Mouse (Mus musculus) heart, embryonic 16.5 days (tissue): Measurements from ENCODE around the gene Efr3b. TPM values are rescaled to one million over a fixed set of nuclear protein-coding genes. Genes with fewer than 3 reads are reported as not detected.
A peak's percentile ranks its signal among the peaks of the same experiment; 100 is the strongest.

Experiments used
- ATAC-seq: fragments of 200-750 bp; cut with Nextera tagmentation; replicated peaks from 2 replicates; pipeline ENCODE4 v1.8.0; 2017; ENCODE audit warnings: moderate number of reproducible peaks; ENCODE audit not compliant: insufficient read depth, low FRiP score; ENCODE audit errors: extremely low read depth
- H3K27ac ChIP-seq: fragments of 300-500 bp; sonication (generic); 2 replicates; pipeline ENCODE4 v1.5.1; 2014; ENCODE audit warnings: mild to moderate bottlenecking, low read length, control low read depth, moderate library complexity
- H3K27me3 ChIP-seq: fragments of 300-500 bp; sonication (generic); 2 replicates; pipeline ENCODE4 v1.6.1; 2014; ENCODE audit warnings: low read length, mixed read lengths; ENCODE audit not compliant: control insufficient read depth, insufficient read depth
- H3K36me3 ChIP-seq: fragments of 300-500 bp; sonication (generic); 2 replicates; pipeline ENCODE4 v1.6.1; 2014; ENCODE audit not compliant: control insufficient read depth, insufficient read depth
- H3K4me1 ChIP-seq: fragments of 300-500 bp; sonication (generic); 2 replicates; pipeline ENCODE4 v1.6.1; 2014; ENCODE audit warnings: low read length, mixed read lengths; ENCODE audit not compliant: control insufficient read depth, insufficient read depth
- H3K4me2 ChIP-seq: fragments of 300-500 bp; sonication (generic); 2 replicates; pipeline ENCODE4 v1.6.1; 2014; ENCODE audit warnings: low read depth, mild to moderate bottlenecking, control low read depth, low read length
- H3K4me3 ChIP-seq: fragments of 300-500 bp; sonication (generic); 2 replicates; pipeline ENCODE4 v1.5.1; 2014; ENCODE audit warnings: mild to moderate bottlenecking, control low read depth, low read length
- H3K9ac ChIP-seq: fragments of 300-500 bp; sonication (generic); 2 replicates; pipeline ENCODE4 v1.6.1; 2014; ENCODE audit warnings: low read length, control low read depth
- H3K9me3 ChIP-seq: fragments of 300-500 bp; sonication (generic); replicated peaks from 2 replicates; pipeline ENCODE4 v1.6.1; 2016; ENCODE audit warnings: low read length; ENCODE audit not compliant: control insufficient read depth
- WGBS: fragments of 180-500 bp; shearing (Covaris S2); extraction: QIAGEN DNeasy Blood & Tissue Kit; methylation state at CpG from one replicate; pipeline ENCODE4 v1.1.7; 2014; 5-methylcytosine and 5-hydroxymethylcytosine counted together
- polyA plus RNA-seq: library from polyadenylated mRNA; unstranded; fragments of >200 nt; fragmentation: Nextera tagmentation; extraction: Ambion mirVana; gene quantifications from 2 replicates; pipeline ENCODE4 v1.2.1, GENCODE M21; 2015

Efr3b gene
- polyA plus RNA-seq, 1 experiment from 2014 or later, result 4.6 TPM

DNA sequence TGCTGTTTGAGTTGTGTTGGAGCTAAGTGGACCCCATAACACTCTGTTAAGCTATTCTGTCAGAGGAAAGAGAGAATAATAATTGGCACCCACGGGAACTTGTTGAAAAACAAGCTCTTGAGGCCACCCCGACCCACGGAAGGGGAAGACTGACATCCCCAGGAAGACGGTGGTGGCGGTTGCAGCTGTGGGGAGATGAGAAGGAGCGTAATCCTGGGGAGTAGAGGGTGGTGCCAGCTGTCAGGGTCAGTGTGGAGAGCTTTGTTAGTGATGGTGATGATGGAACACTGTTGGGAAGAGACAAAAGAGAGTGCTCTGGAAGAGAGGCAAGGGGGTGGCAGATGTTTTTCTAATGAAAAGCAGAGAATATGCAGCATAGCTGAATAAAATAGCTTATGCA lies 9.3 kb upstream of the Efr3b start:
- 55% methylated on average over 6 of the region's 6 CpGs for WGBS
- Histone ChIP-seq H3K4me3 (no peak overlapping the region), H3K4me2 (no peak overlapping the region), H3K9ac (no peak overlapping the region), H3K27ac (no peak overlapping the region), H3K27me3 (no peaks in the 10 kb centered on the region), H3K4me1 (peaks cover 21% of the 10 kb centered on the region), H3K9me3 (no peaks in the 10 kb centered on the region), H3K36me3 (no peaks in the 10 kb centered on the region)
- ATAC-seq, result no peak

DNA sequence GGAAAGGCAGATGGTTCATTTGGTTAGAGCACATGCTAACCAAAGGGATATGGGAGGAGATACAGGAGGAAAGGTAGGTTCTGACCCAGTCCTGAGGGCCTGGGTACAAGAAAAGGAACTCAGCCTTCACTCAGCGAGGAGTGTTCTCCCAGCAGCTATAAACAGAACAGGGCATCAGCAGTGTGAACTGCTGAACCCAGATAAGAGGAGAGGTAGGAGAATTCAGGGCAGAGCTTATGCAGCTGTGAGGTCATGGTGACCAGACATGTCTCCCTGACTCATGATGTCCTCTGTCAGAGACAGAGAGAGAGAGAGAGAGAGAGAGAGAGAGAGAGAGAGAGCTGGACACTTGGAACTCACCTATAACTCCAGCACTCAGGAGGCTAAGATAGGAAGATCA lies 7.3 kb upstream of the Efr3b start:
- Histone ChIP-seq H3K4me2 (peak overlapping the region; percentile 18; the same call in 1 of the 2 replicates), H3K4me1 (peaks cover 32% of the 10 kb centered on the region), H3K27ac (no peak overlapping the region), H3K4me3 (no peak overlapping the region), H3K36me3 (no peaks in the 10 kb centered on the region), H3K9me3 (no peaks in the 10 kb centered on the region), H3K9ac (no peak overlapping the region), H3K27me3 (no peaks in the 10 kb centered on the region)
- 13% methylated on average over 1 of the region's 1 CpGs for WGBS
- peak; percentile 88 for ATAC-seq

DNA sequence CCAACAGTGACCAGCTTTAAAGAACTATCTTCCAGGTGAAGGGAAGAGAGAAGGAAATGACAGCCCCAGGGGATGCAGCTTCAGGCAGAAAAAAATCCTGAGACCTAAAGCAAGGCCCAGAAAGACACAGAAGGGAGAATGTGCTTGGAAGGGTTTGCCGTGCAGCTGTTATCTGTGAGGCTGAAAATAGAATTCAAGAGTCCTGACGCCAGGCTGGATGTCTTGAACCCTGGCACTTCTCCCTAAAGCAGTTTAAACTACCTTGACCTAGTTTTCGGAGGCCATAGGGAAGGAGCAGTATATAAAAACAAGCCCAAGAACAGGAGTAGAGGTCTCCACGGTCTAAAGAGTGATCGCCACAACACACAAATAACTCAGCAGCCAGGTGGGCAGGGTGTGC lies 3.7 kb upstream of the Efr3b start:
- H3K27me3 ChIP-seq, result 0 out of 2 replicates have a peak, but pooled peaks cover 3% of the 10 kb centered on the region
- H3K4me2 ChIP-seq, result peak overlapping the region; percentile 36; the same call in 1 of the 2 replicates
- H3K9me3 ChIP-seq, result no peaks in the 10 kb centered on the region
- ATAC-seq, result no peak
- peak overlapping the region; percentile 69 for H3K27ac ChIP-seq
- no peak overlapping the region for H3K4me3 ChIP-seq
- H3K9ac ChIP-seq, result peak overlapping the region; percentile 51; the same call in 1 of the 2 replicates
- H3K4me1 ChIP-seq, result peaks cover 36% of the 10 kb centered on the region
- 37% methylated on average over 5 of the region's 5 CpGs for WGBS
- no peaks in the 10 kb centered on the region for H3K36me3 ChIP-seq

DNA sequence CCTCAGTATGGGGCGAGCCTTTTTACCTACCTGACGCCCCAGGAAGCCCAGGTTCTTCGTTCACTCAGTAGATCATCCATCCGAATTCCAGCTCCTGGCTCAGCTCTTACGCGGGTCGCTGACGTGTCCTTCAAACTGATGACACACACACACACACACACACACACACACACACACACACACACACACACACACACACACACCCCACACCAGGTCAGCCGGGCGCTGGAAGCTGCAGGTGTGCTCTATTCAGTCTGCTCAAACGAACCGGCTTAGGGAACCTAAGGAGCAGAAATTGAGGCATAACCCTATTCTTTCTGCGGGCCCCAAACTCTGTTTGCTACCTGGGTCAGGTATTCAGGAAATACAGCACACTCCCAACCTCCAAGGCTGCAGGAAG lies 331 bp upstream of the Efr3b start:
- Histone ChIP-seq H3K4me3 (peak overlapping the region; percentile 79), H3K4me2 (peak overlapping the region; percentile 93), H3K27ac (no peak overlapping the region), H3K9me3 (no peaks in the 10 kb centered on the region), H3K9ac (peak overlapping the region; percentile 84), H3K36me3 (no peaks in the 10 kb centered on the region), H3K4me1 (peaks cover 38% of the 10 kb centered on the region), H3K27me3 (0 out of 2 replicates have a peak, but pooled peaks cover 4% of the 10 kb centered on the region)
- ATAC-seq, result no peak
- 3% methylated on average over 13 of the region's 13 CpGs for WGBS

DNA sequence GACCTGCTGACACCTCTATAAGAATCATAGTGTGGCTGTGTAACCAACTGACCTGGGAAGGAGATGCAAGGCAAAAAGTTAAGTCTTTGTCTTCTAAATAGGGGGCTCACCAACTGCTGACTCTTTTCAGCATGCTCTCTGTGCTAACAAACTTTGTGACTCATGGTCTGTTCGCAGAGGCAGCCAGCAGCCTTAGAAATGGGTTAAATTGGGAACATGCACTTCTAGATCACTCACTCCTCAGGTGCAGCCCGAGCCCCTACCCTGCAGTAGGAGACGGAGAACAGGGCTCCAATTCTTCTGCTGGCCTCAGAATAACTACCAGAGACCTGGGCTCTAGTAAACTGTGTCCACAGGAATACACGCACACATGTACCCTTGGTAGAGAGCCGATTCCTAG lies 1.2 kb downstream of the Efr3b start:
- Histone ChIP-seq H3K27ac (no peak overlapping the region), H3K36me3 (no peaks in the 10 kb centered on the region), H3K4me2 (peak overlapping the region; percentile 93), H3K4me3 (peak overlapping the region; percentile 79), H3K4me1 (peaks cover 35% of the 10 kb centered on the region), H3K9me3 (no peaks in the 10 kb centered on the region), H3K27me3 (0 out of 2 replicates have a peak, but pooled peaks cover 4% of the 10 kb centered on the region), H3K9ac (peak overlapping the region; percentile 84)
- 39% methylated on average over 5 of the region's 5 CpGs for WGBS
- ATAC-seq, result no peak

DNA sequence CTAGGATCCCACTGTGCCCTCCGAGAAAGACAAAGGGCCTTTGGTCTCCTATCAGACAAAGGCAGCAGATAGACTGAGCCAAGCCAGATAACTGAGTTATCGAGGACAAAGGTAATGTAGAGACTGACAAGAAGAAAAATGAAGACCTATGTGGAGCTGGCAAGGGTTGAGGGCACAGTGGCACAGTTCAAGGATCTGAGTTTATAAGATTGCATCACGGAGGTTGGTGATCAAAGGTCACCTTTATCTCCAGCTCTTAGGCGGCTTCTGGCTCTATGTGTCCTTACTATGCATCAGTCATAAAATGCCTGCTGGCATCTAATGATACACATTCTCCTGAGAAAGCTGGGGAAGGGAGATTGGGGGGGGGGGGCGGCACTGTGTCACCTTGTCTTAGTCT lies 2.6 kb downstream of the Efr3b start:
- Histone ChIP-seq H3K27me3 (0 out of 2 replicates have a peak, but pooled peaks cover 4% of the 10 kb centered on the region), H3K4me3 (no peak overlapping the region), H3K4me1 (peaks cover 21% of the 10 kb centered on the region), H3K9me3 (no peaks in the 10 kb centered on the region), H3K4me2 (no peak overlapping the region), H3K36me3 (no peaks in the 10 kb centered on the region), H3K27ac (no peak overlapping the region), H3K9ac (no peak overlapping the region)
- no peak for ATAC-seq
- WGBS, result 71% methylated on average over 4 of the region's 5 CpGs

DNA sequence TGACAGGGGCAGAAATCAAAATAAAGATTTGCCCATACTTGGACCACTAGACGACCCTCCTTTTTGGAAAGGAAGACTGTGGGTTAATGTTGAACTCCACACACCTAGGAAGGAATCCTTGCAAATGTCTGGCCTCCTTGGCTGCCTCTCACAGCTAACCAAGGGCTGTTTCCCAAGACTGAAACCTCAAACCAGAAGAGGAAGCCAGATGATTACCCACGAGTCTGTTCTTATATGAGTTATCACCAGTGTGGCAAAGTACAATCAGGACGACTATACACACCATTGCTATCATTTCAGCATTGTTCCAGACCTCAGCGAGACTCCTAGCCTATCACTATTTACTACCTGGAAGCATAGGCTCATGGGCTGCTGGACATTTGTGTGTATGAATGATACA lies 9.7 kb downstream of the Efr3b start:
- WGBS, result 54% methylated on average over 4 of the region's 4 CpGs
- no peak overlapping the region for H3K27ac ChIP-seq

DNA sequence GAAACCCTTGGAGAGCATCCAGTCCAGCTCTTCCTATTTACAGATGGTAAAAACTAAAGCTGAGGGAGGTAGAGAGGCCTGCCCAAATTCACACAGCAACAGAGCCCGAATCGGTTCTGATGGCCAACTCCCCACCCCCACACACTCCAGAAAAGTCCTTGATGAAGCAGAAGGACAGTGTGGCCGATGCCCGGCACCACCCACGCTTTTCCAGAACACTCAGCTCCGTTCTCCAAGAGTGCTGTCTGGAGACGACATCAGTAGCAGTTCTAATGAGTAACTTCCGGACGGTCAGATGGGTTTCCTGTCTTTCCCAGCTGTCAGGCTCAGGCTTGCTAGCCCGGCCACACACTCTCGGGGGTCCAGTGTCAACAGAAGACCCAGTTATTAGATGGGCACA lies 10.2 kb downstream of the Efr3b start:
- Histone ChIP-seq H3K9me3 (no peaks in the 10 kb centered on the region), H3K9ac (no peak overlapping the region), H3K27me3 (no peaks in the 10 kb centered on the region), H3K36me3 (no peaks in the 10 kb centered on the region), H3K4me2 (no peak overlapping the region), H3K4me3 (no peak overlapping the region), H3K27ac (no peak overlapping the region), H3K4me1 (peaks cover 15% of the 10 kb centered on the region)
- WGBS, result 56% methylated on average over 11 of the region's 11 CpGs
- ATAC-seq, result no peak

More for the DNA sequence above, 9.7 kb downstream of the Efr3b start:
- no peak overlapping the region for H3K4me2 ChIP-seq
- no peaks in the 10 kb centered on the region for H3K27me3 ChIP-seq
- ATAC-seq, result no peak
- no peaks in the 10 kb centered on the region for H3K9me3 ChIP-seq
- peaks cover 10% of the 10 kb centered on the region for H3K4me1 ChIP-seq
- H3K4me3 ChIP-seq, result no peak overlapping the region
- no peaks in the 10 kb centered on the region for H3K36me3 ChIP-seq
- H3K9ac ChIP-seq, result no peak overlapping the region

DNA sequence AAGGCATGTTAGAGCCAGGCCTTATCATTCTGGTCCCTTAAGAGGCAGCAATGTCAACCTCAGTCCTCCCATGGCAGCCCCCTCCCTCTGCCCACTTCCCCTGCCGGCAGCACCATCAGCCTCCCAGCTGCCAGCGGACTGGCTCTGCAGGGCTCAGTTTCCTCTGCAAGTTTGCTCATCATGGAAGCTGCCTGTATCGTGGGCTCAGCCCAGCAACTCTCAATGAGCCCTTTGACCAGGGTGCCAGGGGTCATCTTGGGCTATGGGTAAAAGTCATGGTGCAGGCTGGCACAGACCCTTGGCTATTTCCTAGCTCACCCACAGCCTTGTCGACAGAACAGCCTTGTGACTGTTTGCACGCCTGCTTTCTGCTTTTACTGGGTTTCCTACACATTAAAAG lies 14.4 kb downstream of the Efr3b start:
- Histone ChIP-seq H3K9me3 (no peaks in the 10 kb centered on the region), H3K4me1 (peaks cover 37% of the 10 kb centered on the region), H3K27ac (no peak overlapping the region), H3K36me3 (no peaks in the 10 kb centered on the region), H3K9ac (no peak overlapping the region), H3K27me3 (no peaks in the 10 kb centered on the region), H3K4me2 (no peak overlapping the region), H3K4me3 (no peak overlapping the region)
- WGBS, result 46% methylated on average over 5 of the region's 5 CpGs
- no peak for ATAC-seq
